ENCODE assay signal across 8 mouse cellular contexts in the genomic region with DNA sequence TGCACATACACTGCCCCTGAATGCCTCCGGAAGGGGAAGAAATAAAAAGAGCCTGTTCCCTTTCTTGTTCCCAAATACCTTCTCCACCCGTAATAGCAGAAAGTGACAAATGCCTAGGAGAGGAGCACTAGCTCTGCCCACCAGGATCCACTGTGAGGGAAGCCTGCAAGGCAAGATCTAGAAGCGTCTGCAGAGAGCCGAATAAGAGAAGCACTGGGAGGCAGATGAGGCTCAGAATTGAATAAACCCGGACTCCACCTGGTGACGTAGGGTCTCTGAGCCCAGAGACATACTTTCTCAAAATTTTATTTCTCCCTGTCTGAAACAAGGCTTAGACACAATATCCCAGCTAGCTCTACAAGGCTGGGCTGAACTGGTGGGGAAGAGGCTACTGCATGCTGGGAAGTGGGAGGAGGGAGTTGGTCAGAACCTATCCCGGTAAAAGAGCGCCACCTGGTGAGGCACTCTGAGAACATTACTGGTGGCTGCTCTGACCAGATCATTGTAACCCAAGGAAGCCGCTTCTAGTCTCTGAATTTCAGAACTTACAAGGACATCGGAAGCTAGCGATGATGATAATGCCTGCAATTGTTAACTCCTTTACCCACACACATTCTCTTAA. TPM values are rescaled to one million over a fixed set of nuclear protein-coding genes. Genes with fewer than 3 reads are reported as not detected.
DNase-seq lines count a peak whose midpoint lies in the region; ATAC-seq and TF ChIP-seq lines count a peak whose summit lies in the region.

No protein-coding gene starts in this region.

- no peaks in the 10 kb centered on the region for H3K27me3 ChIP-seq in intestine, postnatal 0 days (replicated peaks; ENCODE audit: control insufficient read depth, insufficient read depth, low read length)
- H3K27me3 ChIP-seq in midbrain, embryonic 11.5 days (ENCODE audit: control insufficient read depth, insufficient read depth, low read length): no peaks in the 10 kb centered on the region

- H3K9ac ChIP-seq in intestine, postnatal 0 days (ENCODE audit: low read depth, low read length): no peak overlapping the region
- H3K9ac ChIP-seq in midbrain, embryonic 11.5 days (ENCODE audit: low read length): no peak overlapping the region

- intact Hi-C loops in left cerebral cortex, postnatal 36 days (cut with DNase I): loop anchor here (1.0 to 5.0 kb wide), 3 partner anchors 53 to 300 kb away; partner anchors contain the start of gene Srgap3

- TF ChIP-seq CTCF in intestine, postnatal 0 days (IDR thresholded peaks at IDR 0.05; ENCODE audit: low read depth): peak; percentile 94

- no peaks in the 10 kb centered on the region for H3K9me3 ChIP-seq in intestine, postnatal 0 days (ENCODE audit: control insufficient read depth)
- H3K9me3 ChIP-seq in midbrain, embryonic 11.5 days (ENCODE audit: control insufficient read depth, low read length): no peaks in the 10 kb centered on the region

- no peak overlapping the region; the same call in 1 of the 2 replicates for H3K4me2 ChIP-seq in intestine, postnatal 0 days (replicated peaks; ENCODE audit: low read depth)
- H3K4me2 ChIP-seq in midbrain, embryonic 11.5 days: no peak overlapping the region

- H3K27ac ChIP-seq in intestine, postnatal 0 days (ENCODE audit: low read depth, low read length): no peak overlapping the region
- no peak overlapping the region for H3K27ac ChIP-seq in midbrain, embryonic 11.5 days (ENCODE audit: low read depth, low read length)

- ATAC-seq in granulocyte monocyte progenitor cell, adult 5-6 weeks (replicated peaks; ENCODE audit: poor library complexity, severe bottlenecking): peak; percentile 98
- ATAC-seq in intestine, postnatal 0 days: peak; percentile 68
- peak; percentile 90 for ATAC-seq in midbrain, embryonic 11.5 days (ENCODE audit: low FRiP score)
- ATAC-seq in activated CD4-positive, CD25-positive, alpha-beta regulatory T cell, adult 4 months: no peak

- peak; percentile 92 for DNase-seq in adrenal gland, postnatal 10 days
- DNase-seq in embryo, embryonic 9.5 days (ENCODE audit: extremely low spot score): peak; percentile 84
- peak; percentile 85 to 88 for DNase-seq in left cerebral cortex, postnatal 36 days (ENCODE audit: low spot score in 2 of 2)
- peak; percentile 98 for DNase-seq in midbrain, embryonic 11.5 days (ENCODE audit: low spot score, missing footprints)
- DNase-seq in skeletal muscle tissue, adult 2 months (ENCODE audit: low read depth, low spot score): peak; percentile 73

- H3K36me3 ChIP-seq in intestine, postnatal 0 days (ENCODE audit: control insufficient read depth, insufficient read depth): no peaks in the 10 kb centered on the region
- no peaks in the 10 kb centered on the region for H3K36me3 ChIP-seq in midbrain, embryonic 11.5 days (ENCODE audit: control insufficient read depth, insufficient read depth, low read length)

- no peaks in the 10 kb centered on the region; the same call in 1 of the 2 replicates for H3K4me1 ChIP-seq in intestine, postnatal 0 days (replicated peaks; ENCODE audit: control insufficient read depth, insufficient read depth, low read length)
- H3K4me1 ChIP-seq in midbrain, embryonic 11.5 days (ENCODE audit: control insufficient read depth, insufficient read depth, low read length): 0 out of 2 replicates have a peak, but pooled peaks cover 4% of the 10 kb centered on the region

- 32% methylated on average over 11 of the region's 11 CpGs for WGBS in intestine, postnatal 0 days
- 38% methylated on average over 11 of the region's 11 CpGs for WGBS in midbrain, embryonic 11.5 days

- H3K4me3 ChIP-seq in intestine, postnatal 0 days (ENCODE audit: low read depth, low read length): no peak overlapping the region
- H3K4me3 ChIP-seq in midbrain, embryonic 11.5 days (ENCODE audit: low read depth, low read length): no peak overlapping the region

RNA-seq across cellular contexts. Expression of gene Thumpd3, which starts 45.2 kb away (rescaled TPM):
- 10 to 100 TPM; 30.9 to 35.1 TPM for total RNA-seq in adrenal gland, postnatal 10 days (2021)
- total RNA-seq in granulocyte monocyte progenitor cell, adult 5-6 weeks (2014; fragmentation: Nextera tagmentation): 52.4 and 77.4 TPM in 2 replicates
- 51.5 and 73.9 TPM in 2 replicates for total RNA-seq in granulocyte monocyte progenitor cell, adult 5-6 weeks (2017)
- polyA plus RNA-seq in intestine, postnatal 0 days (2015; fragmentation: Nextera tagmentation; extraction: Ambion mirVana): 36.0 and 36.6 TPM in 2 replicates
- total RNA-seq in left cerebral cortex, postnatal 36 days (2021): 10 to 100 TPM; 22.6 to 30.6 TPM
- 57.1 and 59.5 TPM in 2 replicates for polyA plus RNA-seq in midbrain, embryonic 11.5 days (2014; fragmentation: Nextera tagmentation; extraction: Ambion mirVana)
- polyA plus RNA-seq in activated CD4-positive, CD25-positive, alpha-beta regulatory T cell, adult 4 months (2017; shearing (Covaris generic)): 10 to 100 TPM; 88.0 to 94.9 TPM

RNA-seq across cellular contexts. Expression of gene Srgap3, which starts 53.7 kb away (rescaled TPM):
- 10 to 100 TPM; 13.2 to 15.8 TPM for total RNA-seq in adrenal gland, postnatal 10 days (2021)
- total RNA-seq in granulocyte monocyte progenitor cell, adult 5-6 weeks (2014; fragmentation: Nextera tagmentation): 3.4 and 4.0 TPM in 2 replicates
- 0.88 and 1.8 TPM in 2 replicates for total RNA-seq in granulocyte monocyte progenitor cell, adult 5-6 weeks (2017)
- polyA plus RNA-seq in intestine, postnatal 0 days (2015; fragmentation: Nextera tagmentation; extraction: Ambion mirVana): 0.50 and 0.58 TPM in 2 replicates
- total RNA-seq in left cerebral cortex, postnatal 36 days (2021): 100 to 1,000 TPM; 191 to 230 TPM
- 48.9 and 54.9 TPM in 2 replicates for polyA plus RNA-seq in midbrain, embryonic 11.5 days (2014; fragmentation: Nextera tagmentation; extraction: Ambion mirVana)
- under 1 TPM; 0.29 to 0.31 TPM for polyA plus RNA-seq in activated CD4-positive, CD25-positive, alpha-beta regulatory T cell, adult 4 months (2017; shearing (Covaris generic))

Comparison
In these comparisons a context has a peak if more than half of its experiments do, and no peak if none do; other contexts are left out.
1. RNA of gene Srgap3, which starts 53.7 kb away (total RNA-seq): 191 to 230 TPM in left cerebral cortex, postnatal 36 days; 13.2 to 15.8 TPM in adrenal gland, postnatal 10 days and 0.88 to 4.0 TPM in granulocyte monocyte progenitor cell, adult 5-6 weeks; every median in the first group is over 10 times any median in the second.
2. Peak in every context shown above with its lines, with median percentiles within 50 percentile points of each other: DNase-seq.